Mouse (Mus musculus) intestine, embryonic 15.5 days (tissue): Measurements from ENCODE around the gene Ccl2. TPM values are rescaled to one million over a fixed set of nuclear protein-coding genes. Genes with fewer than 3 reads are reported as not detected.

Experiments used
- ATAC-seq: fragments of 200-750 bp; cut with Nextera tagmentation; 2 replicates; pipeline ENCODE4 v1.8.0; 2017; ENCODE audit warnings: moderate TSS enrichment, moderate library complexity
- H3K27ac ChIP-seq: fragments of 300-500 bp; sonication (generic); 2 replicates; pipeline ENCODE4 v1.5.1; 2015; ENCODE audit warnings: mild to moderate bottlenecking, inconsistent platforms
- H3K27me3 ChIP-seq: fragments of 300-500 bp; sonication (generic); replicated peaks from 2 replicates; pipeline ENCODE4 v1.6.1; 2015; ENCODE audit warnings: inconsistent platforms
- H3K36me3 ChIP-seq: fragments of 300-500 bp; sonication (generic); 2 replicates; pipeline ENCODE4 v1.6.1; 2015; ENCODE audit warnings: inconsistent platforms
- H3K4me1 ChIP-seq: fragments of 300-500 bp; sonication (generic); replicated peaks from 2 replicates; pipeline ENCODE4 v1.6.1; 2015; ENCODE audit warnings: inconsistent platforms
- H3K4me2 ChIP-seq: fragments of 300-500 bp; sonication (generic); replicated peaks from 2 replicates; pipeline ENCODE4 v1.6.1; 2015; ENCODE audit warnings: mild to moderate bottlenecking, inconsistent platforms
- H3K4me3 ChIP-seq: fragments of 300-500 bp; sonication (generic); replicated peaks from 2 replicates; pipeline ENCODE4 v1.5.1; 2015; ENCODE audit warnings: inconsistent platforms
- H3K9ac ChIP-seq: fragments of 300-500 bp; sonication (generic); 2 replicates; pipeline ENCODE4 v1.6.1; 2015; ENCODE audit warnings: inconsistent platforms
- H3K9me3 ChIP-seq: fragments of 300-500 bp; sonication (generic); 2 replicates; pipeline ENCODE4 v1.6.1; 2016; ENCODE audit warnings: inconsistent platforms
- WGBS: fragments of 180-500 bp; shearing (Covaris S2); methylation state at CpG from one replicate; pipeline ENCODE4 v1.1.7; 2015; 5-methylcytosine and 5-hydroxymethylcytosine counted together
- polyA plus RNA-seq: library from polyadenylated mRNA; unstranded; fragments of >200 nt; fragmentation: Nextera tagmentation; extraction: Ambion mirVana; gene quantifications from 2 replicates; pipeline ENCODE4 v1.2.1, GENCODE M21; 2015

Gene Ccl2
- 10.2 and 10.4 TPM in 2 replicates for polyA plus RNA-seq

DNA sequence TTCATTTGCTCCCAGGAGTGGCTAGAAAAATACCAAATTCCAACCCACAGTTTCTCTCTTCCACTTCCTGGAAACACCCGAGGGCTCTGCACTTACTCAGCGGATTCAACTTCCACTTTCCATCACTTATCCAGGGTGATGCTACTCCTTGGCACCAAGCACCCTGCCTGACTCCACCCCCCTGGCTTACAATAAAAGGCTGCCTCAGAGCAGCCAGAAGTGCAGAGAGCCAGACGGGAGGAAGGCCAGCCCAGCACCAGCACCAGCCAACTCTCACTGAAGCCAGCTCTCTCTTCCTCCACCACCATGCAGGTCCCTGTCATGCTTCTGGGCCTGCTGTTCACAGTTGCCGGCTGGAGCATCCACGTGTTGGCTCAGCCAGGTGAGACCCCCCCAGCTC is at the start of gene Ccl2:
TSS of gene Ccl2 (plus strand) at position 216 of the 400 bp plus-strand sequence.
- 32% methylated on average over 5 of the region's 5 CpGs for WGBS
- peak; percentile 59 for ATAC-seq
- H3K4me2 ChIP-seq, result no peak within 1 kb of the TSS

GRCm38 (mm10) chr11:81996172-81996841 is 39.1 kb upstream of the Ccl2 start:
- WGBS, result 70% methylated on average over 10 of the region's 10 CpGs
- no peak overlapping the region for H3K27ac ChIP-seq
- H3K4me2 ChIP-seq, result no peak overlapping the region
- H3K36me3 ChIP-seq, result no peaks in the 10 kb centered on the region
- no peak overlapping the region for H3K9ac ChIP-seq
- H3K4me3 ChIP-seq, result no peak overlapping the region
- peak; percentile 39; the same call in 1 of the 2 replicates for ATAC-seq
- H3K4me1 ChIP-seq, result no peaks in the 10 kb centered on the region
- no peaks in the 10 kb centered on the region for H3K27me3 ChIP-seq
- no peaks in the 10 kb centered on the region for H3K9me3 ChIP-seq

More for the DNA sequence above, at the start of gene Ccl2:
- no peak within 1 kb of the TSS for H3K4me3 ChIP-seq
- 0 out of 2 replicates have a peak, but pooled peaks cover 13% of the 10 kb centered on the region for H3K4me1 ChIP-seq
- H3K27ac ChIP-seq, result no peak within 1 kb of the TSS
- no peak within 1 kb of the TSS for H3K9ac ChIP-seq
- H3K36me3 ChIP-seq, result no peaks in the 10 kb centered on the region
- no peaks in the 10 kb centered on the region for H3K9me3 ChIP-seq
- H3K27me3 ChIP-seq, result no peaks in the 10 kb centered on the region

GRCm38 (mm10) chr11:81997085-81997484 is 38.3 kb upstream of the Ccl2 start:
- H3K27me3 ChIP-seq, result no peaks in the 10 kb centered on the region
- H3K27ac ChIP-seq, result no peak overlapping the region
- no peak overlapping the region for H3K4me3 ChIP-seq
- ATAC-seq, result no peak
- no peak overlapping the region for H3K9ac ChIP-seq
- no peak overlapping the region for H3K4me2 ChIP-seq
- no peaks in the 10 kb centered on the region for H3K4me1 ChIP-seq
- WGBS, result 83% methylated on average over 5 of the region's 5 CpGs
- no peaks in the 10 kb centered on the region for H3K9me3 ChIP-seq
- H3K36me3 ChIP-seq, result no peaks in the 10 kb centered on the region

- no peaks in the 10 kb centered on the region for H3K9me3 ChIP-seq
- H3K4me1 ChIP-seq, result no peaks in the 10 kb centered on the region
- H3K27me3 ChIP-seq, result no peaks in the 10 kb centered on the region
- WGBS, result 86% methylated on average over 3 of the region's 3 CpGs
- H3K36me3 ChIP-seq, result no peaks in the 10 kb centered on the region
- H3K4me3 ChIP-seq, result no peak overlapping the region
- H3K27ac ChIP-seq, result no peak overlapping the region
- no peak overlapping the region for H3K4me2 ChIP-seq
- no peak overlapping the region for H3K9ac ChIP-seq
- no peak for ATAC-seq
These were observed 36.7 kb upstream of the Ccl2 start for GRCm38 (mm10) chr11:81998646-81999045.

GRCm38 (mm10) chr11:81999469-81999868 is 35.9 kb upstream of the Ccl2 start:
- 85% methylated on average over 4 of the region's 4 CpGs for WGBS
- H3K27ac ChIP-seq, result no peak overlapping the region
- H3K4me1 ChIP-seq, result no peaks in the 10 kb centered on the region
- H3K36me3 ChIP-seq, result no peaks in the 10 kb centered on the region
- H3K9me3 ChIP-seq, result no peaks in the 10 kb centered on the region
- H3K4me2 ChIP-seq, result no peak overlapping the region
- no peak overlapping the region for H3K9ac ChIP-seq
- no peaks in the 10 kb centered on the region for H3K27me3 ChIP-seq
- no peak overlapping the region for H3K4me3 ChIP-seq
- ATAC-seq, result no peak

- Histone ChIP-seq H3K4me2 (no peak overlapping the region), H3K9me3 (no peaks in the 10 kb centered on the region), H3K4me3 (no peak overlapping the region), H3K9ac (no peak overlapping the region), H3K36me3 (no peaks in the 10 kb centered on the region), H3K27me3 (no peaks in the 10 kb centered on the region), H3K4me1 (no peaks in the 10 kb centered on the region), H3K27ac (no peak overlapping the region)
- WGBS, result 63% methylated on average over 5 of the region's 5 CpGs
- ATAC-seq, result no peak
These were observed 34.8 kb upstream of the Ccl2 start for GRCm38 (mm10) chr11:82000581-82000980.

- Histone ChIP-seq H3K9me3 (no peaks in the 10 kb centered on the region), H3K27me3 (no peaks in the 10 kb centered on the region), H3K27ac (no peak overlapping the region), H3K9ac (no peak overlapping the region), H3K36me3 (no peaks in the 10 kb centered on the region), H3K4me2 (no peak overlapping the region), H3K4me3 (no peak overlapping the region), H3K4me1 (0 out of 2 replicates have a peak, but pooled peaks cover 3% of the 10 kb centered on the region)
- 67% methylated on average over 2 of the region's 2 CpGs for WGBS
- no peak for ATAC-seq
These were observed 30.6 kb upstream of the Ccl2 start for GRCm38 (mm10) chr11:82004810-82005209.

- H3K9me3 ChIP-seq, result no peaks in the 10 kb centered on the region
- H3K27me3 ChIP-seq, result no peaks in the 10 kb centered on the region
- 0 out of 2 replicates have a peak, but pooled peaks have one; percentile 49 for ATAC-seq
- H3K4me3 ChIP-seq, result no peak overlapping the region
- WGBS, result 34% methylated on average over 12 of the region's 12 CpGs
- H3K27ac ChIP-seq, result peak overlapping the region; percentile 42; the same call in 1 of the 2 replicates
- H3K4me1 ChIP-seq, result 0 out of 2 replicates have a peak, but pooled peaks cover 8% of the 10 kb centered on the region
- no peaks in the 10 kb centered on the region for H3K36me3 ChIP-seq
- H3K4me2 ChIP-seq, result no peak overlapping the region; the same call in 1 of the 2 replicates
- no peak overlapping the region for H3K9ac ChIP-seq
These were observed 28.5 kb upstream of the Ccl2 start for GRCm38 (mm10) chr11:82006796-82007423.

GRCm38 (mm10) chr11:82010115-82010514 is 25.3 kb upstream of the Ccl2 start:
- 87% methylated on average over 3 of the region's 3 CpGs for WGBS
- Histone ChIP-seq H3K9ac (no peak overlapping the region), H3K4me3 (no peak overlapping the region), H3K36me3 (no peaks in the 10 kb centered on the region), H3K9me3 (no peaks in the 10 kb centered on the region), H3K27me3 (no peaks in the 10 kb centered on the region), H3K27ac (no peak overlapping the region), H3K4me2 (no peak overlapping the region), H3K4me1 (0 out of 2 replicates have a peak, but pooled peaks cover 8% of the 10 kb centered on the region)
- ATAC-seq, result no peak

DNA sequence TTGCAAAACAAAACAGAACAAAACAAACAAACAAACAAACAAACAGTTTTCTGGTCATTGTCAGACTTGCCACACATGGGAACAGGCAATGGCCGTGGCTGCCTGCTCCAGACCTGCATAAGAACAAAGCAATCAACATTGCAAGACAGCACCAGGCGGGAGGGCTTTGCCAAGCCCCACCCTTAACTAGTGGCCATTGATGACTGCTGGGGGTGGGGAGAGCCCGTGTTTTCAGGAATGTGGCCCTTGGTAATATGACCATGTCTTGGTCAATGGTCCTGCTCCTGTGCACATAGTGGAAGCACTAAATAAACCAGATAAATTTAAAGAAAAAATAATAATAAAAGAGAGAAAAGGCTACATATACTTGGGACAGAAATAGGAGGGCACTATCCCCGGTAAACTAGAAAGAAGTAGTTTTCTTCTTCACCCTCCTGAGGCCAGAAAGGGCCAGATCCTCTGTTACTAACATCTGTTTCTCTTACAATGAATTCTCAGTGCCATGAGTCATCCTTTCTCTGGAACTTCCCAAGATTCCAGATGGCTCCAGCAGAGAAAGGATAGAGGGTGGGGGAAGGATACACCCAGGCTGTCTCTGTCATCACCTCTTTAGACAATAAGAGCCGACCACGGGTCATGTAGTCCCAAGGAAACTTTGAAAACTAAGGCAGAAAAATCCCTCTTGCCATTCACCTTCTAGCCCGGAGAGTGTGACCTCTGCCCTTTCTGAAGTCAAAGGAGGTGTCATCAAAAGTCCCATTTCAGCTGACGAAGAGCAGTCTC is 23.8 kb upstream of the Ccl2 start:
- H3K9ac ChIP-seq, result no peak overlapping the region
- H3K27ac ChIP-seq, result no peak overlapping the region
- no peaks in the 10 kb centered on the region for H3K27me3 ChIP-seq
- H3K4me3 ChIP-seq, result no peak overlapping the region
- H3K36me3 ChIP-seq, result no peaks in the 10 kb centered on the region
- H3K4me1 ChIP-seq, result 0 out of 2 replicates have a peak, but pooled peaks cover 7% of the 10 kb centered on the region
- ATAC-seq, result 0 out of 2 replicates have a peak, but pooled peaks have one; percentile 28
- no peaks in the 10 kb centered on the region for H3K9me3 ChIP-seq
- H3K4me2 ChIP-seq, result no peak overlapping the region
- 50% methylated on average over 8 of the region's 8 CpGs for WGBS

DNA sequence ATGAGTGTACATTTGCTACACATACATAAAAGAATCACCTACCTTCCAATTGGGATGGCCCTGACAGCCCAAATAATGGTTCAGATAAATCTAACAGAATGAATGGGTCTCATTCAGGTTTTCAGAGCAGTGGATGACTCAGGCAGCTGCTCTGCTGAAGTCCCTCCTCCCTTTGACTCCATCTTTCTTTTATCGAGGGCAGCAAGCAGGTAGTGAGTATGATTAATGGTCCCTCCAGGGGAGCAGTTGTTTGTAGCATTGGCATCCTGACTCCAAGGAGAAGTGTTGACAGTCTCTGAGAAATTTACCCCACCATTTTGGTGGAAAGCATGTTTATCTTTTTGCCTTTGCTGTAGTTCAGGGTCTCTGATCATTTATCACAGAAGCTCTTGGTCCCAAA is 21.6 kb upstream of the Ccl2 start:
- no peak overlapping the region for H3K4me3 ChIP-seq
- no peak overlapping the region for H3K4me2 ChIP-seq
- no peak for ATAC-seq
- WGBS, result 30% methylated on average over 1 of the region's 1 CpGs
- H3K4me1 ChIP-seq, result 0 out of 2 replicates have a peak, but pooled peaks cover 5% of the 10 kb centered on the region
- H3K36me3 ChIP-seq, result no peaks in the 10 kb centered on the region
- H3K9ac ChIP-seq, result no peak overlapping the region
- no peak overlapping the region for H3K27ac ChIP-seq
- no peaks in the 10 kb centered on the region for H3K27me3 ChIP-seq
- no peaks in the 10 kb centered on the region for H3K9me3 ChIP-seq

- Histone ChIP-seq H3K9me3 (no peaks in the 10 kb centered on the region), H3K27me3 (no peaks in the 10 kb centered on the region), H3K4me2 (no peak overlapping the region), H3K27ac (no peak overlapping the region), H3K9ac (no peak overlapping the region), H3K36me3 (no peaks in the 10 kb centered on the region), H3K4me1 (0 out of 2 replicates have a peak, but pooled peaks cover 9% of the 10 kb centered on the region), H3K4me3 (no peak overlapping the region)
- WGBS, result 54% methylated on average over 2 of the region's 2 CpGs
- ATAC-seq, result no peak
These were observed 20.3 kb upstream of the Ccl2 start for GRCm38 (mm10) chr11:82015066-82015465.
